Mouse (Mus musculus) kidney, adult 8-10 months (tissue): Measurements from ENCODE around the gene Pam16.
A peak's percentile ranks its signal among the peaks of the same experiment; 100 is the strongest.
"Not testable (repeated sequence)": the region's sequence is repeated elsewhere in the genome, so short reads cannot be mapped to it uniquely, and the experiment has no call there.

Source experiments
- DNase-seq, 2 experiments: peaks; one replicate each; pipeline ENCODE4 v3.0.0; 2022

Gene Pam16

GRCm38 (mm10) chr16:4587516-4588210 is 37.1 kb downstream of the Pam16 start:
- DNase-seq, result peak; percentile 74 to 83

- peak; percentile 98 to 99 for DNase-seq
Observed at GRCm38 (mm10) chr16:4586531-4587123, 38.2 kb downstream of the Pam16 start.

GRCm38 (mm10) chr16:4585642-4586530 is 38.9 kb downstream of the Pam16 start:
- no peak for DNase-seq

- DNase-seq, result no peak
Observed at GRCm38 (mm10) chr16:4584438-4584837, 40.4 kb downstream of the Pam16 start.

GRCm38 (mm10) chr16:4583807-4584206 is 41.0 kb downstream of the Pam16 start:
- no peak for DNase-seq

- not testable (repeated sequence) for DNase-seq
Observed at GRCm38 (mm10) chr16:4581179-4581578, 43.6 kb downstream of the Pam16 start.

GRCm38 (mm10) chr16:4578630-4579029 is 46.2 kb downstream of the Pam16 start:
- DNase-seq, result no peak

GRCm38 (mm10) chr16:4576873-4577272 is 47.9 kb downstream of the Pam16 start:
- no peak for DNase-seq

- DNase-seq, result no peak
Observed at GRCm38 (mm10) chr16:4576038-4576437, 48.8 kb downstream of the Pam16 start.

GRCm38 (mm10) chr16:4570737-4571136 is 54.1 kb downstream of the Pam16 start:
- DNase-seq, result no peak

GRCm38 (mm10) chr16:4567912-4568311 is 56.9 kb downstream of the Pam16 start:
- peak; percentile 77 to 93 for DNase-seq
